ENCODE assay signal across 9 mouse cellular contexts in the genomic region with DNA sequence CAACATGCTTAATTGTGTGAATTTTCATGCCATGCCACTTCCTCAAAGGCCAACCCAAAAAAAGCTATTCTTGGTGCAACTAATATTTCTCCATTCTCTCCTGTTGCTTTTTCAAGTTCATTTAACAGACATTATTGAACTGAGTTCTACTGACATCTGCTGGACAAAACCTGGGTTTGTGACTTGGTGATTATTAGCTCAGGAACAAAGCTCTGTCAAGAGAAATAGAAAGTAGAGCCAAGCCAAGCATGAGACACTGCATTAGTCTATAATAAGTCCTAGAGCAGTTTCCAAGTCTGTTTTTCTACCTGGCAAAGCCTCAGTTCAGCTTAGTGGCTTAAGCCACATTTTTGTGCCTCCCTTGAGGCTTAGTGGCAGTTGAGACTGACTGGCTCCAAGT. TPM values are rescaled to one million over a fixed set of nuclear protein-coding genes. Genes with fewer than 3 reads are reported as not detected.
DNase-seq lines count a peak whose midpoint lies in the region; ATAC-seq and TF ChIP-seq lines count a peak whose summit lies in the region.
"Had no signal": no experiment of that assay in that cellular context is flagged by ENCODE, and none has a peak within 500 bp of the region (broad histone marks: within the 10 kb centered on the region; RNA-seq: fewer than 3 reads in every experiment).

No protein-coding gene starts in this region.

- no peak overlapping the region for H3K4me3 ChIP-seq in thymus, adult 2 months (ENCODE audit: control insufficient read depth, insufficient read depth, low read length)

- no peak overlapping the region for H3K27ac ChIP-seq in thymus, adult 2 months (ENCODE audit: control insufficient read depth, insufficient read depth, low read length)

- H3K4me1 ChIP-seq in thymus, adult 2 months (replicated peaks; ENCODE audit: control insufficient read depth, insufficient read depth, low read length) = peaks cover 3% of the 10 kb centered on the region

- ATAC-seq in granulocyte monocyte progenitor cell, adult 5-6 weeks (replicated peaks; ENCODE audit: poor library complexity, severe bottlenecking) = peak; percentile 78

- TF ChIP-seq CTCF in thymus, adult 2 months (IDR thresholded peaks at IDR 0.05; ENCODE audit: borderline replicate concordance, control insufficient read depth, extremely low read depth, insufficient read depth, low read length, poor library complexity) = no peak

- H3K27me3 ChIP-seq in thymus, adult 2 months (ENCODE audit: control insufficient read depth, insufficient read depth, low read length) = no peaks in the 10 kb centered on the region

- no peaks in the 10 kb centered on the region for H3K36me3 ChIP-seq in thymus, adult 2 months (ENCODE audit: control insufficient read depth, insufficient read depth, low read length)

- peak; percentile 58 for DNase-seq in heart, adult 8-10 months (ENCODE audit: low spot score)
- DNase-seq in heart, adult 11 months = no peak
- peak; percentile 5 for DNase-seq in ovary, postnatal 14 days (ENCODE audit: low spot score)
- no peak for DNase-seq in ovary, postnatal 10 days (ENCODE audit: low spot score)
- DNase-seq in retina, adult 2 months (ENCODE audit: low read depth, low spot score) = peak; percentile 23
- DNase-seq in thymus, adult 2 months = no peak
- DNase-seq in ovary, adult 18-20 months (ENCODE audit: low spot score) = no peak

- no peak for TF ChIP-seq POLR2A in thymus, adult 2 months (IDR thresholded peaks at IDR 0.05; ENCODE audit: control insufficient read depth, extremely low read depth, insufficient read depth, low read length, poor library complexity)

RNA-seq across cellular contexts. Expression of gene Lancl1, which starts 45.9 kb away (rescaled TPM):
- total RNA-seq in heart, adult 8-10 months (2022) = 10 to 100 TPM; 34.5 to 38.8 (median 38.0) TPM
- 32.9 and 51.0 TPM in 2 replicates for total RNA-seq in granulocyte monocyte progenitor cell, adult 5-6 weeks (2014; fragmentation: Nextera tagmentation)
- 33.8 and 33.9 TPM in 2 replicates for total RNA-seq in granulocyte monocyte progenitor cell, adult 5-6 weeks (2017)
- polyA plus RNA-seq in thymus, adult 2 months (2012; rRNA removed) = 106 and 135 TPM in 2 replicates

RNA-seq across cellular contexts. Expression of gene Myl1, which starts 47.6 kb away (rescaled TPM):
- 10 to 100 TPM; 29.3 to 41.7 (median 34.9) TPM for total RNA-seq in heart, adult 8-10 months (2022)
- total RNA-seq in granulocyte monocyte progenitor cell, adult 5-6 weeks (2014; fragmentation: Nextera tagmentation) = not detected in 2 replicates
- total RNA-seq in granulocyte monocyte progenitor cell, adult 5-6 weeks (2017) = not detected in 2 replicates
- 3.7 and 4.0 TPM in 2 replicates for polyA plus RNA-seq in thymus, adult 2 months (2012; rRNA removed)
- polyA plus RNA-seq: small intestine, adult 2 months had no signal

Comparison
In these comparisons a context has a peak if more than half of its experiments do, and no peak if none do; other contexts are left out.
1. DNase-seq: peak in heart, adult 8-10 months (single experiment), ovary, postnatal 14 days (single experiment) and retina, adult 2 months (single experiment); none in heart, adult 11 months (single experiment), ovary, postnatal 10 days (single experiment), thymus, adult 2 months (single experiment) and ovary, adult 18-20 months (single experiment).
2. RNA of gene Myl1, which starts 47.6 kb away (total RNA-seq): 29.3 to 41.7 TPM in heart, adult 8-10 months; not detected in granulocyte monocyte progenitor cell, adult 5-6 weeks; every median in the first group is over 10 times any median in the second.